Mouse (Mus musculus) small intestine, adult 10 weeks (tissue): ENCODE measurements around the gene Gm13941. TPM values are rescaled to one million over a fixed set of nuclear protein-coding genes. Genes with fewer than 3 reads are reported as not detected.

Experiments
- polyA plus RNA-seq: library from polyadenylated mRNA; stranded (reverse); fragments of 350-450 nt; fragmentation: Illumina TruSeq; extraction: RNeasy Lipid Tissue Mini Kit (QIAGEN cat#74804); gene quantifications from one replicate; pipeline ENCODE4 v1.2.3, GENCODE M21; 2014; ENCODE audit warnings: low replicate concordance

Gm13941 gene
- polyA plus RNA-seq: not detected

DNA sequence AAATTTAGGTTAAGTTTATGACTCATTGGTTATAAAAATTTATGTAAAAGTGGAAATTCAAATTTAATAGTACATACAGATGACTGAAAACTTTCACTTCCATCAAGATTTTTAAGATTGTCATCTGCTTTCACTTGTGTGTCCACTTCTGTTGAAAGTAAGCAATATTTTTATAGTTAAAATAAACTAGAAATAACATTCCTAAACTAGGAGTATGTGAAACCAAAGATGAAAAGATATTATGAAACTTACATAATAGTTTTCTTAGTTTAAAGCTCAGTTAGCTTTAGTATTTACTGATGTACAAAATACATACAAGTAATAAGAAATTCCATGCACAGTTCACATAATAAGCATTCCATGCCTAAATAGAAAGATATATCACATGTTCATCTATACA is at the start of gene Gm13941:
Gene Gm13941 (minus strand): TSS at position 101 of the 400 bp plus-strand sequence.

DNA sequence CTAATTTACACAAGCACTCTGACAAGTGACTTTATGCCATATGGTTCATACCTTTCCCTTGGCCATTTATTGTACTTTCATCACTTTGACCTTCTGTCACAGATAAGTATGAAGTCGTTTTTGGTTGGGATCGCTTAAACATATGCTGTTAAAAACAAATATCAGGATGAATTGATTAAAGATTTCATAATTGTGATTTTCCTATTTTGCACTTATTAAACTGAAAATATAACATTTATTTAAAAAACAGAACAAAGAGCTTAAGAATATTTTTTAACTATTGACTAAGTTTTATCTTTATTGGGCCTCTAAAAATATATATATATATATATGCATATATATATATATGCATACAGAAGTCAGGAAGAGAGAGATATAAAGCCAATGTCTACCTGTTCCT is 47.1 kb upstream of the Gm13941 start, which contains the start of gene Gm15130:
Gene Gm15130 (minus strand): TSS at position 101 of the 400 bp plus-strand sequence.

Other genes with a start within 250 kb of the Gm13941 start
- not detected for gene Ano3, start 155.1 kb downstream of the Gm13941 start, polyA plus RNA-seq
- gene Gm15130, start 47.0 kb upstream of the Gm13941 start, polyA plus RNA-seq: not detected
- gene 4930430A15Rik, start 123.6 kb upstream of the Gm13941 start, polyA plus RNA-seq: not detected
- gene Olfr1275, start 129.3 kb upstream of the Gm13941 start, polyA plus RNA-seq: not detected
- not detected for gene Olfr1276, start 148.5 kb upstream of the Gm13941 start, polyA plus RNA-seq
- gene Olfr1277, start 168.1 kb upstream of the Gm13941 start, polyA plus RNA-seq: not detected
- not detected for gene Olfr1278, start 184.2 kb upstream of the Gm13941 start, polyA plus RNA-seq
- not detected for gene Olfr1279, start 194.7 kb upstream of the Gm13941 start, polyA plus RNA-seq
- gene Olfr1280, start 208.0 kb upstream of the Gm13941 start, polyA plus RNA-seq: not detected
- gene Olfr1281, start 220.5 kb upstream of the Gm13941 start, polyA plus RNA-seq: not detected
- not detected for gene Olfr1282, start 230.1 kb upstream of the Gm13941 start, polyA plus RNA-seq